Mouse (Mus musculus) testis, adult 2 months (tissue): ENCODE data around the gene Csad.

Experiments
- CTCF ChIP-seq: fragments of 200-500 bp; IDR thresholded peaks from 2 replicates; pipeline ENCODE4 v1.5.1; 2012; ENCODE audit warnings: low read depth, mild to moderate bottlenecking, inconsistent platforms, low read length, moderate library complexity; ENCODE audit not compliant: control insufficient read depth, insufficient read depth, insufficient replicate concordance
- POLR2A ChIP-seq: fragments of 200-500 bp; IDR thresholded peaks from 2 replicates; pipeline ENCODE4 v1.6.1; 2012; ENCODE audit warnings: low read depth, mild to moderate bottlenecking, inconsistent platforms, low read length, moderate library complexity; ENCODE audit not compliant: control insufficient read depth

DNA sequence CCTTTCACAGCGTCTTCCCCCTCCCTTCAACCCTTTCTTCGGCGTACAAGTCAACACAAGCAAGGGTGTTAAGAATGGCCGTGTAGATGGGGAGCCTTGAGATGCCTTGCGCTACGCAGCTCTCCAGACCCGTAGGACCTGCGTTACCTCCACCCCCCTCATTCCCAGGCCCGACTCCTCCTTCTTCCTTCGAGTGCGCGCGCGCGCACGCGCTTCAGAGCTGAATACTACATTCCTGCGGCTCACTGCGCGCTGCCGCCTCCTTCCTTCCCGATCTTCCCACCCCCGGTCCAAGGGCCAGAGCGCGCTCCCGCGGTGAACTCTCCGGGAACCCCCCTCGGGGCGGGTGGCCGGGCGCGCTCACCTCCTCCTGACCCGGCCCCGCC is 42.3 kb upstream of the Csad start:
- TF ChIP-seq POLR2A = peak; percentile 44; the same call in 1 of the 2 replicates
- no peak for TF ChIP-seq CTCF
